8 mouse cellular contexts compared by ENCODE assay signal in the genomic region with DNA sequence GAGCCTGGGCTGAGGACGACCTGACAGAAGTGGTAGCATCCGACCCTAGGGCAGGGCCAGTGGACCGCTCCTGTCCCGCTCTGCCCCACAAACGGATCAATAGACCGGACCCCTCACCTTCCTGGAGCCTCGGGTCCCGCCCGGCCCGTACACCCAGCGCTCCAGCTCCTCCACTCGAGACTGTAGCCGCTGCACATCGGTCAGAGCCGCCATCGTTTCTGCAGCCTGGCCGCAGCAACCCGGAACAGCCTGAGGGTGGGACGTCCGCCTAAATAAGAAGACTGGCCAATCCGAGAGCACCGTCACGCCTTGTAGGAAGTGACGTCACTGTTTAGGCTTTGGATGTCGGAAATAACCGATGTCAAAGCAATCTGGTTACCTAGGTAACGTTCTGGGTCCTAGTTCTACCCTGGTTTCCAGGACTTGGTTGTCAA. TPM values are rescaled to one million over a fixed set of nuclear protein-coding genes. Genes with fewer than 3 reads are reported as not detected.
DNase-seq lines count a peak whose midpoint lies in the region; ATAC-seq and TF ChIP-seq lines count a peak whose summit lies in the region.

A gene (minus strand): TSS at position 253 of the 434 bp plus-strand sequence.

- H3K9ac ChIP-seq in forebrain, embryonic 12.5 days: peak within 1 kb of the TSS; percentile 74
- H3K9ac ChIP-seq in heart, postnatal 0 days (replicated peaks; ENCODE audit: low read depth, low read length): peak within 1 kb of the TSS; percentile 89
- H3K9ac ChIP-seq in liver, embryonic 16.5 days (ENCODE audit: low read depth, low read length): peak within 1 kb of the TSS; percentile 84
- peak within 1 kb of the TSS; percentile 87 for H3K9ac ChIP-seq in neural tube, embryonic 13.5 days

- H3K27me3 ChIP-seq in E14TG2a.4 (ENCODE audit: insufficient read depth, low read length): peaks cover 42% of the 10 kb centered on the region
- H3K27me3 ChIP-seq in forebrain, embryonic 12.5 days: peaks cover 43% of the 10 kb centered on the region
- peaks cover 44% of the 10 kb centered on the region for H3K27me3 ChIP-seq in heart, postnatal 0 days (ENCODE audit: control insufficient read depth, insufficient read depth, low read length)
- peaks cover 43% of the 10 kb centered on the region for H3K27me3 ChIP-seq in liver, embryonic 16.5 days (ENCODE audit: control insufficient read depth, insufficient read depth, low read depth, low read length)
- H3K27me3 ChIP-seq in neural tube, embryonic 13.5 days: peaks cover 43% of the 10 kb centered on the region
- peaks cover 5% of the 10 kb centered on the region; the same call in 1 of the 2 replicates for H3K27me3 ChIP-seq in testis, adult 2 months (ENCODE audit: control insufficient read depth, insufficient read depth, low read length)

- under 1% methylated on average over 27 of the region's 27 CpGs for WGBS in forebrain, embryonic 12.5 days
- WGBS in heart, postnatal 0 days: under 1% methylated on average over 27 of the region's 27 CpGs
- WGBS in liver, embryonic 16.5 days (ENCODE audit: insufficient replicate concordance): under 1% methylated on average over 27 of the region's 27 CpGs
- under 1% methylated on average over 27 of the region's 27 CpGs for WGBS in neural tube, embryonic 13.5 days

- DNase-seq in c-Kit-positive CD71-positive TER-119-negative erythroid progenitor cells, embryonic 14.5 days (ENCODE audit: low read depth): peak; percentile 89
- DNase-seq in heart, postnatal 0 days (ENCODE audit: low spot score): peak; percentile 99
- peak; percentile 87 to 92 for DNase-seq in kidney, postnatal 4 days

- peak; percentile 94 for TF ChIP-seq POLR2A in testis, adult 2 months (IDR thresholded peaks at IDR 0.05; ENCODE audit: control insufficient read depth, low read depth, low read length)

- no peaks in the 10 kb centered on the region for H3K9me3 ChIP-seq in E14TG2a.4 (ENCODE audit: low read length)
- no peaks in the 10 kb centered on the region for H3K9me3 ChIP-seq in forebrain, embryonic 12.5 days
- H3K9me3 ChIP-seq in heart, postnatal 0 days (replicated peaks; ENCODE audit: control insufficient read depth, low read length): no peaks in the 10 kb centered on the region
- H3K9me3 ChIP-seq in liver, embryonic 16.5 days (replicated peaks; ENCODE audit: control insufficient read depth, low read length): no peaks in the 10 kb centered on the region
- H3K9me3 ChIP-seq in neural tube, embryonic 13.5 days: no peaks in the 10 kb centered on the region

- peaks cover 41% of the 10 kb centered on the region for H3K4me1 ChIP-seq in E14TG2a.4 (replicated peaks; ENCODE audit: low read depth, low read length)
- peaks cover 42% of the 10 kb centered on the region for H3K4me1 ChIP-seq in forebrain, embryonic 12.5 days
- peaks cover 10% of the 10 kb centered on the region for H3K4me1 ChIP-seq in heart, postnatal 0 days (ENCODE audit: control insufficient read depth, insufficient read depth)
- peaks cover 8% of the 10 kb centered on the region for H3K4me1 ChIP-seq in liver, embryonic 16.5 days (ENCODE audit: control insufficient read depth, low read depth, low read length)
- peaks cover 47% of the 10 kb centered on the region for H3K4me1 ChIP-seq in neural tube, embryonic 13.5 days (replicated peaks)
- peaks cover 10% of the 10 kb centered on the region for H3K4me1 ChIP-seq in testis, adult 2 months (ENCODE audit: control insufficient read depth, insufficient read depth, low read length)

- H3K4me3 ChIP-seq in E14TG2a.4 (replicated peaks; ENCODE audit: low read length): peak within 1 kb of the TSS; percentile 95
- peak within 1 kb of the TSS; percentile 64 for H3K4me3 ChIP-seq in forebrain, embryonic 12.5 days (replicated peaks)
- peak within 1 kb of the TSS; percentile 96 for H3K4me3 ChIP-seq in heart, postnatal 0 days (ENCODE audit: low read depth, low read length)
- H3K4me3 ChIP-seq in liver, embryonic 16.5 days (ENCODE audit: low read depth, low read length): peak within 1 kb of the TSS; percentile 83
- H3K4me3 ChIP-seq in neural tube, embryonic 13.5 days: peak within 1 kb of the TSS; percentile 89
- H3K4me3 ChIP-seq in testis, adult 2 months (ENCODE audit: control insufficient read depth, low read depth, low read length): peak within 1 kb of the TSS; percentile 95

- peaks cover 29% of the 10 kb centered on the region for H3K36me3 ChIP-seq in E14TG2a.4 (ENCODE audit: insufficient read depth, low read length)
- peaks cover 28% of the 10 kb centered on the region for H3K36me3 ChIP-seq in forebrain, embryonic 12.5 days (replicated peaks)
- peaks cover 20% of the 10 kb centered on the region for H3K36me3 ChIP-seq in heart, postnatal 0 days (replicated peaks; ENCODE audit: control insufficient read depth, insufficient read depth, low read length)
- H3K36me3 ChIP-seq in liver, embryonic 16.5 days (ENCODE audit: control insufficient read depth, insufficient read depth): peaks cover 9% of the 10 kb centered on the region
- peaks cover 26% of the 10 kb centered on the region for H3K36me3 ChIP-seq in neural tube, embryonic 13.5 days
- no peaks in the 10 kb centered on the region; the same call in none of the 2 replicates for H3K36me3 ChIP-seq in testis, adult 2 months (ENCODE audit: control insufficient read depth, insufficient read depth, low read length)

- H3K4me2 ChIP-seq in forebrain, embryonic 12.5 days: peak within 1 kb of the TSS; percentile 88
- peak within 1 kb of the TSS; percentile 87 for H3K4me2 ChIP-seq in heart, postnatal 0 days (ENCODE audit: low read depth, low read length)
- H3K4me2 ChIP-seq in liver, embryonic 16.5 days (ENCODE audit: low read depth, low read length): peak within 1 kb of the TSS; percentile 75
- peak within 1 kb of the TSS; percentile 89 for H3K4me2 ChIP-seq in neural tube, embryonic 13.5 days

- no peak for TF ChIP-seq EP300 in heart, postnatal 0 days (IDR thresholded peaks at IDR 0.05; ENCODE audit: low read depth)

- H3K27ac ChIP-seq in forebrain, embryonic 12.5 days: peak within 1 kb of the TSS; percentile 0; the same call in 1 of the 2 replicates
- H3K27ac ChIP-seq in heart, postnatal 0 days (ENCODE audit: low read depth): no peak within 1 kb of the TSS
- H3K27ac ChIP-seq in liver, embryonic 16.5 days (ENCODE audit: low read length): no peak within 1 kb of the TSS
- H3K27ac ChIP-seq in neural tube, embryonic 13.5 days (replicated peaks): peak within 1 kb of the TSS; percentile 64
- H3K27ac ChIP-seq in testis, adult 2 months (ENCODE audit: control insufficient read depth, insufficient read depth, low read depth, low read length): 0 out of 2 replicates have a peak within 1 kb of the TSS, but pooled peaks have one; percentile 21

- no peak for TF ChIP-seq CTCF in E14TG2a.4 (conservative IDR thresholded peaks at IDR 0.05; ENCODE audit: low read length)
- no peak for TF ChIP-seq CTCF in heart, postnatal 0 days (IDR thresholded peaks at IDR 0.05; ENCODE audit: low read depth)
- TF ChIP-seq CTCF in testis, adult 2 months (IDR thresholded peaks at IDR 0.05; ENCODE audit: control insufficient read depth, insufficient read depth, insufficient replicate concordance, low read depth, low read length): no peak

- ATAC-seq in forebrain, embryonic 12.5 days (ENCODE audit: low FRiP score): peak; percentile 93
- ATAC-seq in heart, postnatal 0 days (ENCODE audit: insufficient read depth, low read depth): peak; percentile 98
- ATAC-seq in liver, embryonic 16.5 days (ENCODE audit: low read depth): peak; percentile 97
- peak; percentile 87 for ATAC-seq in neural tube, embryonic 13.5 days (ENCODE audit: low read depth)

RNA-seq across cellular contexts. Expression of the gene that starts here (rescaled TPM):
- 159 and 179 TPM in 2 replicates for polyA plus RNA-seq in forebrain, embryonic 12.5 days (2016; fragmentation: Nextera tagmentation; extraction: Ambion mirVana)
- total RNA-seq in heart, postnatal 0 days (2014; rRNA removed; ENCODE audit: low replicate concordance): 81.6 and 121 TPM in 2 replicates
- 161 and 165 TPM in 2 replicates for polyA plus RNA-seq in heart, postnatal 0 days (2015; fragmentation: Nextera tagmentation; extraction: Ambion mirVana)
- 56.9 and 62.0 TPM in 2 replicates for polyA plus RNA-seq in liver, embryonic 16.5 days (2015; fragmentation: Nextera tagmentation; extraction: Ambion mirVana)
- 278 and 317 TPM in 2 replicates for polyA plus RNA-seq in neural tube, embryonic 13.5 days (2015; fragmentation: Nextera tagmentation; extraction: Ambion mirVana)
- 84.2 and 90.3 TPM in 2 replicates for polyA plus RNA-seq in testis, adult 2 months (2012; rRNA removed)

Comparison
In these comparisons a context has a peak if more than half of its experiments do, and no peak if none do; other contexts are left out.
1. H3K27ac ChIP-seq: peak in forebrain, embryonic 12.5 days (single experiment), neural tube, embryonic 13.5 days (single experiment) and testis, adult 2 months (single experiment); none in heart, postnatal 0 days (single experiment) and liver, embryonic 16.5 days (single experiment).
2. Peak in every context shown above with its lines, with median percentiles within 50 percentile points of each other: H3K4me3 ChIP-seq, DNase-seq, ATAC-seq, H3K4me2 ChIP-seq and H3K9ac ChIP-seq.